Mouse (Mus musculus): ENCODE data around the gene Slk. TPM values are rescaled to one million over a fixed set of nuclear protein-coding genes. Genes with fewer than 3 reads are reported as not detected.

Slk gene
- polyA plus RNA-seq, 1 experiment from 2014 or later: 13.8 TPM

- Histone ChIP-seq H3K27me3 (ENCODE audit: control insufficient read depth, insufficient read depth, low read length) (no peaks in the 10 kb centered on the region), H3K9ac (ENCODE audit: low read length) (peak overlapping the region; percentile 95), H3K27ac (ENCODE audit: low read depth, low read length) (peak overlapping the region; percentile 88), H3K4me1 (ENCODE audit: control insufficient read depth, insufficient read depth, low read length) (peaks cover 17% of the 10 kb centered on the region), H3K4me2 (ENCODE audit: low read depth) (peak overlapping the region; percentile 63), H3K9me3 (ENCODE audit: control insufficient read depth, low read length) (no peaks in the 10 kb centered on the region), H3K36me3 (ENCODE audit: control insufficient read depth, insufficient read depth, low read length) (no peaks in the 10 kb centered on the region), H3K4me3 (ENCODE audit: low read depth, low read length) (peak overlapping the region; percentile 92)
- ATAC-seq (ENCODE audit: insufficient read depth, low FRiP score, low TSS enrichment) (peak; percentile 71), DNase-seq (ENCODE audit: low spot score) (peak; percentile 43)
- WGBS: under 1% methylated on average over 64 of the region's 96 CpGs
These were observed 532 bp downstream of the Slk start for GRCm38 (mm10) chr19:47579788-47580631.

DNA sequence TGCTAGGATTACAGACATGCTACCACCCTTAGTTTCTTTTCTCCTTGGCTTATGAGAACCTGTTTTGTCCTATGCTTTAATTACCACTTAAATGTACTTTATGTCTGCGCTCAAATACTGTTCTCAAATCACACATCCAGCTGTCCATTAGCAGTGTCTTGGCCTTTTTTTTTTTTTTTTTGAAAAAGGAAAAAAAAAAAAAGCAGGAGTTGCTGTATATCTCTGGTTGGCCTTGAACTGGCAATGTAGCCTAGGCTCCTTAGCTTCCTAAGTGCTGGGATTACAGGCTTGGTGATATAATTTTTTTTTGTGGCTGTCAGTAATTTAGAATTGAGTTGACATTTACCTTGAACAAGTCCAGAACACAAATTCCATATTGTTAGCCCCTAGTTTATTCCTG, 6.3 kb downstream of the Slk start:
- H3K4me1 ChIP-seq (ENCODE audit: control insufficient read depth, insufficient read depth, low read length): peaks cover 12% of the 10 kb centered on the region
- no peak overlapping the region for H3K4me3 ChIP-seq (ENCODE audit: low read depth, low read length)
- H3K9ac ChIP-seq (ENCODE audit: low read length): no peak overlapping the region
- no peak overlapping the region for H3K27ac ChIP-seq (ENCODE audit: low read depth, low read length)
- WGBS: 86% methylated on average over 1 of the region's 1 CpGs
- no peak for ATAC-seq (ENCODE audit: insufficient read depth, low FRiP score, low TSS enrichment)
- H3K9me3 ChIP-seq (ENCODE audit: control insufficient read depth, low read length): no peaks in the 10 kb centered on the region
- H3K4me2 ChIP-seq (ENCODE audit: low read depth): no peak overlapping the region
- no peaks in the 10 kb centered on the region for H3K27me3 ChIP-seq (ENCODE audit: control insufficient read depth, insufficient read depth, low read length)
- H3K36me3 ChIP-seq (ENCODE audit: control insufficient read depth, insufficient read depth, low read length): no peaks in the 10 kb centered on the region
- no peak for DNase-seq (ENCODE audit: low spot score)

- Histone ChIP-seq H3K9me3 (ENCODE audit: control insufficient read depth, low read length) (no peaks in the 10 kb centered on the region), H3K27me3 (ENCODE audit: control insufficient read depth, insufficient read depth, low read length) (no peaks in the 10 kb centered on the region), H3K4me1 (ENCODE audit: control insufficient read depth, insufficient read depth, low read length) (peaks cover 1% of the 10 kb centered on the region; the same call in 1 of the 2 replicates), H3K4me2 (ENCODE audit: low read depth) (no peak overlapping the region), H3K4me3 (ENCODE audit: low read depth, low read length) (no peak overlapping the region), H3K27ac (ENCODE audit: low read depth, low read length) (no peak overlapping the region), H3K36me3 (ENCODE audit: control insufficient read depth, insufficient read depth, low read length) (no peaks in the 10 kb centered on the region), H3K9ac (ENCODE audit: low read length) (no peak overlapping the region)
- ATAC-seq (ENCODE audit: insufficient read depth, low FRiP score, low TSS enrichment): no peak
- no peak for DNase-seq (ENCODE audit: low spot score)
- WGBS: 91% methylated on average over 1 of the region's 1 CpGs
These were observed 7.5 kb downstream of the Slk start for GRCm38 (mm10) chr19:47587009-47587408.

- Histone ChIP-seq H3K4me1 (ENCODE audit: control insufficient read depth, insufficient read depth, low read length) (no peaks in the 10 kb centered on the region), H3K27me3 (ENCODE audit: control insufficient read depth, insufficient read depth, low read length) (no peaks in the 10 kb centered on the region), H3K9ac (ENCODE audit: low read length) (no peak overlapping the region), H3K27ac (ENCODE audit: low read depth, low read length) (no peak overlapping the region), H3K9me3 (ENCODE audit: control insufficient read depth, low read length) (no peaks in the 10 kb centered on the region), H3K4me2 (ENCODE audit: low read depth) (no peak overlapping the region), H3K36me3 (ENCODE audit: control insufficient read depth, insufficient read depth, low read length) (no peaks in the 10 kb centered on the region), H3K4me3 (ENCODE audit: low read depth, low read length) (no peak overlapping the region)
- no peak for DNase-seq (ENCODE audit: low spot score)
- ATAC-seq (ENCODE audit: insufficient read depth, low FRiP score, low TSS enrichment): no peak
- 71% methylated on average over 3 of the region's 3 CpGs for WGBS
These were observed 29.0 kb downstream of the Slk start for GRCm38 (mm10) chr19:47608513-47608912.

DNA sequence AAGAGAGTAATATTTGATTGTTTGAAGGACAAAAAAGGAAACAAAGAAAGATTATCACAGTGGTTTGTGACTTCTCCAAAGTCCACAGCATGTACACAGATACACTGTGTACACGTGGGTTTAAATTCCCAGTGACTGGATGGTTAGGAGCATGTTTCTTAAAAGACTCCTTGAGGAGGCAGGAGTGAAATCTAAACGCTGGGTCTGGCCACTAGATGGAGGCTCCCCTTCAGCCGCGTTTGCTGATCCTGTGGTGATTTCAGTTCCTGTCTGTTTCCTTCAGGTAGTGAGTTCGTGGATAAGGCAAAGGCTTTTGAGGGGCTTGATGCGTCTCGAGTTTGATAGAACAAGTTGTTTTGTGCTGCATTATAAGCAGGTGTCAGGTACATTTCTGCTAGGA, 34.0 kb downstream of the Slk start:
- no peak overlapping the region for H3K4me3 ChIP-seq (ENCODE audit: low read depth, low read length)
- H3K27me3 ChIP-seq (ENCODE audit: control insufficient read depth, insufficient read depth, low read length): no peaks in the 10 kb centered on the region
- H3K36me3 ChIP-seq (ENCODE audit: control insufficient read depth, insufficient read depth, low read length): peaks cover 4% of the 10 kb centered on the region; the same call in 1 of the 2 replicates
- H3K4me1 ChIP-seq (ENCODE audit: control insufficient read depth, insufficient read depth, low read length): no peaks in the 10 kb centered on the region
- ATAC-seq (ENCODE audit: insufficient read depth, low FRiP score, low TSS enrichment) (no peak), DNase-seq (ENCODE audit: low spot score) (peak; percentile 21)
- H3K9ac ChIP-seq (ENCODE audit: low read length): no peak overlapping the region
- H3K27ac ChIP-seq (ENCODE audit: low read depth, low read length): no peak overlapping the region
- no peak overlapping the region for H3K4me2 ChIP-seq (ENCODE audit: low read depth)
- 61% methylated on average over 7 of the region's 7 CpGs for WGBS
- H3K9me3 ChIP-seq (ENCODE audit: control insufficient read depth, low read length): no peaks in the 10 kb centered on the region

GRCm38 (mm10) chr19:47621478-47621877, 42.0 kb downstream of the Slk start:
- ATAC-seq (ENCODE audit: insufficient read depth, low FRiP score, low TSS enrichment) (no peak), DNase-seq (ENCODE audit: low spot score) (no peak)
- Histone ChIP-seq H3K9me3 (ENCODE audit: control insufficient read depth, low read length) (no peaks in the 10 kb centered on the region), H3K4me2 (ENCODE audit: low read depth) (no peak overlapping the region), H3K4me3 (ENCODE audit: low read depth, low read length) (no peak overlapping the region), H3K27ac (ENCODE audit: low read depth, low read length) (no peak overlapping the region), H3K9ac (ENCODE audit: low read length) (no peak overlapping the region), H3K27me3 (ENCODE audit: control insufficient read depth, insufficient read depth, low read length) (no peaks in the 10 kb centered on the region), H3K36me3 (ENCODE audit: control insufficient read depth, insufficient read depth, low read length) (peaks cover 7% of the 10 kb centered on the region; the same call in 1 of the 2 replicates), H3K4me1 (ENCODE audit: control insufficient read depth, insufficient read depth, low read length) (no peaks in the 10 kb centered on the region)
- WGBS: 85% methylated on average over 8 of the region's 8 CpGs

DNA sequence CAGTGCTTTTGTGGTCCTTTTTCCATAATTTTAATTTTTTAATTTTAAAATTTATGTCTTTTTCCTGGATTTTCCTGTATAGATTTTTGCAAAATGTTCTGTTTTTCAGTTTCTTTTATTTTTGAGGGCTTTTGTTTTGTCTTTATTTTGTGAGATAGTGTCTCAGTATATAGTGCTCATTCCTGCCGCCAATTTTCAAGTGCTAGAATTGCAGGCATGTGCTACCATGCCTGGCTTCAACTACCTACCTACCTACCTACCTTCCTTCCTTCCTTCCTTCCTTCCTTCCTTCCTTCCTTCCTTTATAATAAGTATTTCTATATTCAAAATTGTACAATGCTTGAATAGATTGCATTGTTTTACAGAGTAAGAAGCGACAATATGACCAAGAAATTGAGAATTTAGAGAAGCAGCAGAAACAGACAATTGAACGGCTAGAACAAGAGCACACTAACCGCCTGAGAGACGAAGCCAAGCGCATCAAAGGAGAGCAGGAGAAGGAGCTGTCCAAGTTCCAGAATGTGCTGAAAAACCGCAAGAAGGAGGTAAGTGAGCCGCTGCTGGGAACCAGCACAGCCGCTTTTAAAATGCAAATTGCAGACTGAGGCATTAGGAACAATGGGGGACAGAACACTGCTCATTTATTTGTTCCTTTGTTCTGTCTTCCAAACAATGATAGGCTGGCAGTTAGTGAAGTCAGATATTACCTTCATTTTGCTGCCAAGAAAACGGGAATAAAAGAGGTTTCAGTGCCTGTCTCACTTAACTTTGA, 45.6 kb downstream of the Slk start:
- no peak for DNase-seq (ENCODE audit: low spot score)
- H3K4me3 ChIP-seq (ENCODE audit: low read depth, low read length): no peak overlapping the region
- ATAC-seq (ENCODE audit: insufficient read depth, low FRiP score, low TSS enrichment): no peak
- WGBS: 43% methylated on average over 10 of the region's 10 CpGs
- H3K4me1 ChIP-seq (ENCODE audit: control insufficient read depth, insufficient read depth, low read length): no peaks in the 10 kb centered on the region
- no peak overlapping the region for H3K27ac ChIP-seq (ENCODE audit: low read depth, low read length)
- no peaks in the 10 kb centered on the region for H3K9me3 ChIP-seq (ENCODE audit: control insufficient read depth, low read length)
- H3K36me3 ChIP-seq (ENCODE audit: control insufficient read depth, insufficient read depth, low read length): peaks cover 5% of the 10 kb centered on the region; the same call in 1 of the 2 replicates
- no peak overlapping the region for H3K9ac ChIP-seq (ENCODE audit: low read length)
- H3K27me3 ChIP-seq (ENCODE audit: control insufficient read depth, insufficient read depth, low read length): no peaks in the 10 kb centered on the region
- H3K4me2 ChIP-seq (ENCODE audit: low read depth): no peak overlapping the region

DNA sequence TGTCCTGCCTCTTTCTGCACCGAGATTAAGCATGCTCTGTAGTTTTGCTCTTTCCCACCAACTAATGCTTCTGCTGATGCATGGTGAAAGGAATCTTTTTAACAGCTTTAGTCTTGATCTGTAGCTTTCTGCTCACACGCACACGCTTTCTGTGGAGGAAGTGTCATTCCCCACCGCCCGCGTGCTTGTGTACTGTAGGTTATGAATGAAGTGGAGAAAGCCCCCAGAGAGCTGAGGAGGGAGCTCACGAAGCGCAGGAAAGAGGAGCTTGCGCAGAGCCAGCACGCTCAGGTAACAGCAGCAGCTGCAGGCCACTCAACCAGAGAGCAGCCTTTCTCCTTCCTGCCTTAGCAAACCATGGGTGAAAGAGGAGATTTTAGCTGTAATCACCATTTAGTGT, 48.0 kb downstream of the Slk start:
- no peak for DNase-seq (ENCODE audit: low spot score)
- H3K27me3 ChIP-seq (ENCODE audit: control insufficient read depth, insufficient read depth, low read length): no peaks in the 10 kb centered on the region
- H3K9me3 ChIP-seq (ENCODE audit: control insufficient read depth, low read length): no peaks in the 10 kb centered on the region
- no peak overlapping the region for H3K27ac ChIP-seq (ENCODE audit: low read depth, low read length)
- H3K4me3 ChIP-seq (ENCODE audit: low read depth, low read length): no peak overlapping the region
- WGBS: 93% methylated on average over 10 of the region's 10 CpGs
- H3K9ac ChIP-seq (ENCODE audit: low read length): no peak overlapping the region
- no peak overlapping the region for H3K4me2 ChIP-seq (ENCODE audit: low read depth)
- ATAC-seq (ENCODE audit: insufficient read depth, low FRiP score, low TSS enrichment): no peak
- H3K4me1 ChIP-seq (ENCODE audit: control insufficient read depth, insufficient read depth, low read length): no peaks in the 10 kb centered on the region
- peaks cover under 1% of the 10 kb centered on the region; the same call in 1 of the 2 replicates for H3K36me3 ChIP-seq (ENCODE audit: control insufficient read depth, insufficient read depth, low read length)

Measured in neural tube, embryonic 11.5 days (tissue).